Mouse (Mus musculus) neural tube, embryonic 12.5 days (tissue): ENCODE results near the gene Gtpbp2. TPM values are rescaled to one million over a fixed set of nuclear protein-coding genes. Genes with fewer than 3 reads are reported as not detected.
A peak's percentile ranks its signal among the peaks of the same experiment; 100 is the strongest.

ENCODE experiments used
- ATAC-seq: fragments of 200-750 bp; cut with Nextera tagmentation; 2 replicates; pipeline ENCODE4 v1.8.0; 2017; ENCODE audit warnings: low read depth, mild to moderate bottlenecking, moderate TSS enrichment, moderate library complexity; ENCODE audit not compliant: low FRiP score
- H3K27ac ChIP-seq: fragments of 300-500 bp; sonication (generic); 2 replicates; pipeline ENCODE4 v1.5.1; 2016
- H3K27me3 ChIP-seq: fragments of 300-500 bp; sonication (generic); replicated peaks from 2 replicates; pipeline ENCODE4 v1.6.1; 2016; ENCODE audit warnings: mild to moderate bottlenecking
- H3K36me3 ChIP-seq: fragments of 300-500 bp; sonication (generic); 2 replicates; pipeline ENCODE4 v1.6.1; 2016; ENCODE audit warnings: mild to moderate bottlenecking
- H3K4me1 ChIP-seq: fragments of 300-500 bp; sonication (generic); 2 replicates; pipeline ENCODE4 v1.6.1; 2016
- H3K4me2 ChIP-seq: fragments of 300-500 bp; sonication (generic); replicated peaks from 2 replicates; pipeline ENCODE4 v1.6.1; 2016; ENCODE audit warnings: mild to moderate bottlenecking
- H3K4me3 ChIP-seq: fragments of 300-500 bp; sonication (generic); 2 replicates; pipeline ENCODE4 v1.5.1; 2016
- H3K9ac ChIP-seq: fragments of 300-500 bp; sonication (generic); 2 replicates; pipeline ENCODE4 v1.6.1; 2016; ENCODE audit warnings: mild to moderate bottlenecking
- H3K9me3 ChIP-seq: fragments of 300-500 bp; sonication (generic); 2 replicates; pipeline ENCODE4 v1.6.1; 2016; ENCODE audit warnings: mild to moderate bottlenecking
- WGBS: fragments of 180-500 bp; shearing (Covaris S2); methylation state at CpG from one replicate; pipeline ENCODE4 v1.1.7; 2016; 5-methylcytosine and 5-hydroxymethylcytosine counted together
- polyA plus RNA-seq: library from polyadenylated mRNA; unstranded; fragments of >200 nt; fragmentation: Nextera tagmentation; extraction: Ambion mirVana; gene quantifications from 2 replicates; pipeline ENCODE4 v1.2.1, GENCODE M21; 2016

Gene Gtpbp2
- polyA plus RNA-seq, 1 experiment from 2014 or later: 47.6 TPM

DNA sequence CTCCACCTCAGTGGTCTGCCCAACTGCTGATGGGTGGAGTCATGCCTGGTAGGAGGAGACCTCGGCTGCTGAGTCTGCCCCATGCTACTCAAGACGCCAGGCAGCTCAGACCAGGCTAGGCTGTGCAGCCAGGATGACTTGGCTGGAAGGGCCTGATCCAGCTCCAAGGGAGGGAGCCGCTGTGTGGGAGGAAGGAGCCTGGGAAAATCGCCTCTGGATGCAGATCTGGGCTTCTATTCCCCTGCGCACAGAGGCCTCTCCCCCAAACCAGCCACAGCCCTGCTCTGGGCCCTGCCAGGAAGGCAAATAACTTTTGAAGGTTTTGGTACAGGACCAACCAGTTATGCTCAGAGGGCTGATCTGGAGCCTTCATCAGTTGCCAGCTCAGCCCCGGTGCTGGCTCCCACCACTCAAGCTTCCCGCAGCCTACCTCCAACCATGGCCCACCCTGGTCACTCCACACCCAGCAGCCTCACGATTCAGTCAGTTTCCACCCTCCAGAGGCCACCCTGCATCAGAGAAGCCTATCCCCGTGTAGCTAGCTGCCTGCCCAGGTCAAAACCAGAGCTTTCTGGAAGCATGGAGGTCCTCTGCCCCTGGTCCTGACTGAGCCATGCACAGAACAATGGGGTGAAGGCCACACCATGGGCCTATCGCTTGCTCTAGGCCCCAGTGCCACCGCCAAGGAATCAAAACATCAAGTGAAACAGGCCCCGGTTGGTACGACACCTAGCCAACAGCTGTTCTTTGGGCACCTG is 30.9 kb upstream of the Gtpbp2 start:
- no peaks in the 10 kb centered on the region for H3K9me3 ChIP-seq
- H3K4me1 ChIP-seq: no peaks in the 10 kb centered on the region
- no peak overlapping the region for H3K9ac ChIP-seq
- H3K4me3 ChIP-seq: no peak overlapping the region
- no peaks in the 10 kb centered on the region for H3K27me3 ChIP-seq
- H3K27ac ChIP-seq: no peak overlapping the region
- no peak overlapping the region for H3K4me2 ChIP-seq
- H3K36me3 ChIP-seq: peaks cover 55% of the 10 kb centered on the region
- no peak for ATAC-seq
- WGBS: 84% methylated on average over 13 of the region's 13 CpGs

DNA sequence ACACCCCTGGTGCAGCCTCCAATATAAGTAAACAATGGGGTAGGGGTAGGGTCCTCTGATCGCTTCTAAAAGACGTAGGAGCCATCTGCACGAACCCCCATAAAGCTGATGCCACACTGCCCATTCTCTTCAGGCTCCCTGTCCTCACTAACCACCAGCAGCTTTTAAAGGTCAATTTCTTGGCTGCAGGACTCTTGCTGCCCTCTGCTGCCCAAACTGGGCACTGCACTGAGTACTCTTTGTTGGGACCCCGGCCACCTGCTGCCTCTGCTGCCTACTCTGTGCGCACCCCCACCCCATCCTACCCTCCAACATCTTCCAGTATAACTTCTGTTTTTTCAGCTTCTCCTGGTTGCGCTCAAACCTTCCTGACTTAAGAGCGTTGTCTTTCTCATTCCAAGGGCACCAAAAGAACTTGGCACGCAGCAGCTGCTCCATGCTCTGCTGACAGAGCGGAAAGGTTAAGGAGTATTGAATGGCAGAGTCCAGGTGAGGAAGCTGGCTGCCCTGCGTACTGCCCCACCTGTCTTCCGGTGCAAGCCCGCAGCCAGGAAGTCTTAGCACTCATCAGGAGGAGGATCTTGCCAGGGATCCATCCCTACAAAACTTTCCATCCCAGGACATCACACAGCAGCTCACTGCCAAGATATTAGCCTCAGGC is 28.6 kb upstream of the Gtpbp2 start:
- H3K27me3 ChIP-seq: no peaks in the 10 kb centered on the region
- H3K9me3 ChIP-seq: no peaks in the 10 kb centered on the region
- ATAC-seq: peak; percentile 57; the same call in 1 of the 2 replicates
- 15% methylated on average over 12 of the region's 12 CpGs for WGBS
- H3K4me3 ChIP-seq: no peak overlapping the region
- H3K36me3 ChIP-seq: peaks cover 33% of the 10 kb centered on the region
- no peaks in the 10 kb centered on the region for H3K4me1 ChIP-seq
- no peak overlapping the region for H3K27ac ChIP-seq
- H3K9ac ChIP-seq: no peak overlapping the region
- no peak overlapping the region for H3K4me2 ChIP-seq

DNA sequence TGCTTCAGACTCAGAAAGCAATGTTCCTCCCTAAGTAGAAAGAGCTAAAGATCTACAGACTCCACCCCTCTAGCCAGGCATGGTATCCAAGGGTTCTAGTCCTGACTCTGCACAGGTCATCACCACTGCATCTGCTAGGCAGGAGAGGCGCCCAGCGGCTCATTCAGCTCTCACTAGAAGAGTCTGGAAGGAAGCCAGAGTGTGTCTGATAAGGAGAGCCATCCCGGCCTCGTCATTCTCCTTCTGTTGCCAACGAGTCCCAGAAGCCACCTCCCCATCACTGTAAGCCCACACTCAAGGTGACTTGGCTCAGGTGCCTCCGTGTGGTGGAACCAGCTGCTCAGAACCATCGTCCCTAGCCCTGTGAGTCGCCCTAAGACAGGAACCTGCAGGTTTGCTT is 28.0 kb upstream of the Gtpbp2 start:
- Histone ChIP-seq H3K9me3 (no peaks in the 10 kb centered on the region), H3K27ac (no peak overlapping the region), H3K4me3 (no peak overlapping the region), H3K9ac (no peak overlapping the region), H3K36me3 (peaks cover 26% of the 10 kb centered on the region), H3K27me3 (no peaks in the 10 kb centered on the region), H3K4me1 (no peaks in the 10 kb centered on the region), H3K4me2 (no peak overlapping the region)
- 0 out of 2 replicates have a peak, but pooled peaks have one; percentile 44 for ATAC-seq
- WGBS: 81% methylated on average over 8 of the region's 8 CpGs

DNA sequence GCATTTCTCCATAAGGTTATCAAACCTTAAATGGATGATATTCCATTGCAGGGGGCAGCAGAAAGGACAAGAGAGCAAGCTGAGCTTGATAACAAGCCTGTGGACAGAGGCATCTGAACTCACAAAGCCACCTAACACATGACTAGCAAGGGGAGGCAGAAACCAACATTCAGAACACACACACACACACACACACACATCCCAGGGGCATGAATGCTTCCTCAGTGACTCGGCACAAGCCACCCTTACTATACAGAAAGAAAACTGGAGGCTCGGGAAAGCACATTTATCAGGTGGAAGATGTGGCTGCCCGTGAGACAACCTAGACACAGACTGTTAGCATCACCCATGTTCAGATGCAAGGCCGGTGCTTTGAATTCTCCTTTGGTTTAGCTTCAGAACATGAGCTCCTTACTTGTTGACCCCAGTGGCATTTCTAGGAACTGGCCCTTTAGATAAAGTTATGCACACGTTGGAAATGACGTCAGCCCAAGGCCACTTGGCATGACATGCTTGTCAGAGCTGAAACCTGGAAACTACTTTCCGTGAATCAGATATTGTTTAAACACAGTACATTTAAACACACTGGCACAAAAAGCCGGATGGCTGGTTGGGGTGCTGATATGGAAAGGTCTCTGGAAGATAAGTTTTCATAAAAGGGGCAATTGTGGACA is 22.1 kb upstream of the Gtpbp2 start:
- Histone ChIP-seq H3K9me3 (no peaks in the 10 kb centered on the region), H3K27me3 (no peaks in the 10 kb centered on the region), H3K4me1 (peaks cover 6% of the 10 kb centered on the region; the same call in 1 of the 2 replicates), H3K36me3 (no peaks in the 10 kb centered on the region), H3K4me3 (no peak overlapping the region), H3K27ac (no peak overlapping the region), H3K9ac (no peak overlapping the region), H3K4me2 (no peak overlapping the region)
- ATAC-seq: no peak
- WGBS: 83% methylated on average over 8 of the region's 8 CpGs

DNA sequence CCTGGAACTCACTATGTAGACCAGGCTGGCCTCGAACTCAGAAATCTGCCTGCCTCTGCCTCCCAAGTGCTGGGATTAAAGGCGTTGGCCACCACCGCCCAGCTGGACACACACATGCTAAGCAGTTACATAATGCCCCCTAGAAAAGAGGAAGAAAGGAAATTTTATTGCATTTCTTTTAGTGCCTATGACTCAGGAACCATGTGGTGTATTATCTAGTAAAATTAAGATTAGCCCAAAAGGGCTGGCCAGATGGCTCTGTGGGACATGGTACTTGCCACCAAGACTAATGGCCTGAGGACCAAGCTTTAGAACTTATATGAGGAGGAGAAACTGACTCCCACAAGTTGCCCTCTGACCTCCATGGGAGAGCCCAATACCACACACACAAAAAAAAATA is 21.0 kb upstream of the Gtpbp2 start:
- H3K4me3 ChIP-seq: no peak overlapping the region
- no peak overlapping the region for H3K9ac ChIP-seq
- 92% methylated on average over 3 of the region's 3 CpGs for WGBS
- no peaks in the 10 kb centered on the region for H3K27me3 ChIP-seq
- H3K4me1 ChIP-seq: peaks cover 13% of the 10 kb centered on the region; the same call in 1 of the 2 replicates
- ATAC-seq: no peak
- no peak overlapping the region for H3K27ac ChIP-seq
- H3K4me2 ChIP-seq: no peak overlapping the region
- H3K9me3 ChIP-seq: no peaks in the 10 kb centered on the region
- no peaks in the 10 kb centered on the region for H3K36me3 ChIP-seq

DNA sequence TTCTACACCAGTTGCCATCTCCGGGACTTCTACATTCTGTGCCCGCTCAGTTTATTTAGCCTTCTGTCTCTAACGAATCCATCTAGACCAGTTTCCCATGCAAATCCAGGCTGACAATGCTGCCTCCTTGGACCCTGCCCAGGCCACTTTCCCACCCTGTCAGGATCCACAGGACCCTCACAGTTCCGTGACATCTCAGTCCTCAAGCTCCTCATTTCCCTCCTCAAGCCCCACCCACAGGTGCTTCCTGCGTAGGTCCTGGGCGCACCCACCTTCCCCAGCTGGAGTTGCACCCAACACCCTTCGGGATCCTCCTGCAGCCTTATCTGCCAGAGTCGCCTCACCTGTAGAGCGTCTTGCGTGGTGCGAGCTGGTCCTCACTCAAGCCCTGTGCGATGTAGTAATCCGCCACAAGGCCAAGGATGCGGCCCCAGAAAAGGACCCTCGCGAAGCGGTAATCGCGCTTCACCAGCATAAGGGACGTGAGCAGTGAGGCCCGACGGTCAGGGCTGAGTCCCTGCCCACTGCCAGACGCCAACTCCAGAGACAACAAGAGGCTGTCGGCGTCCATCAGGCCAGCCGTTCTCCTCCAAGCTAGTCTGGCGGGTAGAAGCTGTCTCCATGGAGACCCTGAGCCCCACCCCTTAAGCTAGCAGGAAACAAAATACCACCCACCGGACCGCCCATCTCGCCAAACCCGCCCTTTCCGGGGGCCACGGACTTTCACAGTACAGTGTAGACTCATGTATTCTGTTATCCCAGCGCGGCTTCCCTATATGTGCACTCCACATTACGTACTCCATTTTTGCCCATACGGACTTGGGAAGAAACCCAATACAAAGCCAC is 17.0 kb upstream of the Gtpbp2 start, which contains the start of gene Rsph9:
Gene Rsph9 (minus strand): TSS at position 639 of the 846 bp plus-strand sequence.
- peak within 1 kb of the TSS; percentile 74 for H3K4me2 ChIP-seq
- no peaks in the 10 kb centered on the region for H3K9me3 ChIP-seq
- peaks cover 31% of the 10 kb centered on the region for H3K36me3 ChIP-seq
- peaks cover 13% of the 10 kb centered on the region; the same call in 1 of the 2 replicates for H3K4me1 ChIP-seq
- H3K27ac ChIP-seq: no peak within 1 kb of the TSS
- ATAC-seq: peak; percentile 93
- peak within 1 kb of the TSS; percentile 43 for H3K4me3 ChIP-seq
- no peaks in the 10 kb centered on the region for H3K27me3 ChIP-seq
- peak within 1 kb of the TSS; percentile 47 for H3K9ac ChIP-seq
- 7% methylated on average over 37 of the region's 37 CpGs for WGBS

DNA sequence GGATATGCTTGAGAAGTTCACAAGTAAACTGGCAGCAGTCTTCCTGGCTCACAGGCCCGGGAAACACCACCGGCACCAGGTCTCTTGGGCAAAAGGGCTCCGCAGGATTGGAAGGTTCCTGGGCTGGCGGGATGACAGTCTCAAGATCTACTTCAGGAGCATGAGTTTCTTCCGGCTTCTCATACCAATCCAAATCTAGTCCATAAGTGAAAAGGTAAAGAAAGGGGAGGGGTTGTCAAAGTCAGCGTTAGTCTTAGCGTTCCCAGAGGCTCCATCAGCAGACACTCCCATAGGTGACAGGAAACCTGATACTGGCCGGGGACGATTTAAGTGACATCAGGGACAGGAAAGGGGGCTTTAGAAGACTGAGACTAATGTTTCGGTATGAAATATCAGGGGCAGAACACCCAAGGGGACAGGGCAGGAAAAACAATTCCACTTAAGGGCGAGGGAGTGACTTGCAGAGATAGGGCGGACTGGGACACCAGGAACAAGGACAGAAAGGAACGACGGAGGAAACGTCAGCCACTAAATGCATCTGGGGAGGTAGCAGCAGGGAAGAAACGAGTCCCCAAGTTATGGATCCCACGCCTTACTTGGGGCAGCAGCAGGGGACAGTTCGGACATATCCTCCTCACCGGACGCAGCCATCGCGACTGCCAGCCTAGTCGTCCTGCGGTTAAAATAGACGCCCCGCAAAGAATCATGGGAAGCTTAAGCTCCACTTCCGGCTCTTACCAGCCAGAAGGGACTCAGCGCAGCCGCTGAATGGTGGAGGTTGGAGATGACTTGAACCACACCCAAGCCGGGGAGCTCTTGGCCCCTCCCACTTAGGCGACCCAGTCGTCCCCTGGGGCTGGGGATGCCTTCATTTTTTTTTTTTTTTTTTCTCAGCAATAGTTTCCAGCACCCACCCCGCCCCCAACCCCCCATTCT is 7.7 kb upstream of the Gtpbp2 start, which contains the start of gene Mad2l1bp:
Gene Mad2l1bp (minus strand): TSS at position 707 of the 936 bp plus-strand sequence.
- Histone ChIP-seq H3K36me3 (peaks cover 19% of the 10 kb centered on the region), H3K4me2 (peak within 1 kb of the TSS; percentile 87), H3K27me3 (no peaks in the 10 kb centered on the region), H3K9me3 (no peaks in the 10 kb centered on the region), H3K4me1 (peaks cover 12% of the 10 kb centered on the region), H3K4me3 (peak within 1 kb of the TSS; percentile 53), H3K27ac (no peak within 1 kb of the TSS), H3K9ac (peak within 1 kb of the TSS; percentile 73)
- ATAC-seq: peak; percentile 92
- 8% methylated on average over 33 of the region's 33 CpGs for WGBS

DNA sequence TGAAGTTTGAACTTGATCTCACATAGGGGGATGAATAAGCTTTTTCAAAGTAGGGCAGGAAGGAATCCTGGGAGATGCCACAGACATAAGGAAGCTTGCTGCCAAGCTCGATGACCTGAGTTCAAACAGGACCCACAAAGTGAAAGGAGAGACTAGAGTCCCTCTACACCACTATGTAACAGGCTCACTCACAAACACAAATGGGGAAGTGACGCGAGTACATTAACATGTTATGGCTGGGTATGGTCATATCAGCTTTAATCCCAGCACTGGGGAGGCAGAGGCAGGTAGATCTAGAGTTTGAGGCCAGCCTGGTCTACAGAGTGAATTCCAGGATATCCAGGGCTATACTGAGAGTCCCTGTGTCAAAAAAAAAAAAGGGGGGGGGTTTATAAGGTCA is 6.5 kb upstream of the Gtpbp2 start:
- H3K27me3 ChIP-seq: no peaks in the 10 kb centered on the region
- peaks cover 12% of the 10 kb centered on the region for H3K4me1 ChIP-seq
- H3K9ac ChIP-seq: no peak overlapping the region
- no peak overlapping the region for H3K27ac ChIP-seq
- H3K36me3 ChIP-seq: peaks cover 8% of the 10 kb centered on the region; the same call in 1 of the 2 replicates
- ATAC-seq: no peak
- WGBS: 97% methylated on average over 3 of the region's 3 CpGs
- no peaks in the 10 kb centered on the region for H3K9me3 ChIP-seq
- H3K4me2 ChIP-seq: no peak overlapping the region
- H3K4me3 ChIP-seq: no peak overlapping the region

DNA sequence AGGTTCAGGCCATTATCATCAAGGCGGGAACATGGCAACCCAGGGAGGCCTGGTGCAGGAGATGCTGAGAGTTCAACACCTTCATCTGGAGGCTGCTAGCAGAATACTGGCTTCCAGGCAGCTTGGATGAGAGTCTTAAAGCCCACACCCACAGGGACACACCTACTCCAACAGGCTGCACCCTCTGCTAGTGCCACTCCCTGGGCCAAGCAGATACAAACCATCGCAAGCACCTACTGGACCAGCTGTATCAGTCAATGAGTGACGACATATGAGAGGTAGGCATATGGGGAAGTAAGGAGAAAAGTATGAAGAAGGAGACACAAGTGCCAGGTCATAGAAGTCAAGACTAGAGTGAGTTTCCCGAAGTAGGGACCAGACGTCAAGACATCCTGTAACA is 4.2 kb upstream of the Gtpbp2 start:
- no peaks in the 10 kb centered on the region for H3K9me3 ChIP-seq
- no peak overlapping the region for H3K4me3 ChIP-seq
- H3K4me2 ChIP-seq: no peak overlapping the region
- WGBS: 91% methylated on average over 5 of the region's 5 CpGs
- H3K27me3 ChIP-seq: no peaks in the 10 kb centered on the region
- no peak overlapping the region for H3K9ac ChIP-seq
- H3K4me1 ChIP-seq: peaks cover 22% of the 10 kb centered on the region
- no peak overlapping the region for H3K27ac ChIP-seq
- no peak for ATAC-seq
- peaks cover under 1% of the 10 kb centered on the region; the same call in 1 of the 2 replicates for H3K36me3 ChIP-seq

DNA sequence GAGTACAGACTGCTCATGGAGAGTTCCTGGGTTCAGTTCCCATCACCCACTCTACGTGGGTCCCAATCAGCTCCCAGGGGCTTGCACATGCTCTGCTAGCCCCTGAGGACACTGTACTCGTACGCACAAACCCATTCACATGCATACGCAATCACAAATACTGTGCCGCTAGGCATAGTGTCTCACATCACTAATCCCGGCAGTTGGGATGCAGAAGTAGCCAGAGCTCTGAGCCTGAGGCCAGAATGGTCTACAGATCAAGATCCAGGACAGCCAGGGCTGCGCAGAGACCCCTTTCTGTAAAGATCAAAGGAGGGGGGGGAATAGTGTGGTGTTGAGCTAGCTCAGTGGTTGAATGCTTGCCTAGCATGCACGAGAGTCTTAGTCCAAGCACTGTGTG is 3.7 kb upstream of the Gtpbp2 start:
- no peaks in the 10 kb centered on the region for H3K36me3 ChIP-seq
- no peak overlapping the region for H3K4me2 ChIP-seq
- H3K4me3 ChIP-seq: no peak overlapping the region
- H3K9me3 ChIP-seq: no peaks in the 10 kb centered on the region
- no peak overlapping the region for H3K9ac ChIP-seq
- H3K4me1 ChIP-seq: peaks cover 26% of the 10 kb centered on the region
- H3K27me3 ChIP-seq: no peaks in the 10 kb centered on the region
- ATAC-seq: no peak
- 86% methylated on average over 8 of the region's 8 CpGs for WGBS
- no peak overlapping the region for H3K27ac ChIP-seq

DNA sequence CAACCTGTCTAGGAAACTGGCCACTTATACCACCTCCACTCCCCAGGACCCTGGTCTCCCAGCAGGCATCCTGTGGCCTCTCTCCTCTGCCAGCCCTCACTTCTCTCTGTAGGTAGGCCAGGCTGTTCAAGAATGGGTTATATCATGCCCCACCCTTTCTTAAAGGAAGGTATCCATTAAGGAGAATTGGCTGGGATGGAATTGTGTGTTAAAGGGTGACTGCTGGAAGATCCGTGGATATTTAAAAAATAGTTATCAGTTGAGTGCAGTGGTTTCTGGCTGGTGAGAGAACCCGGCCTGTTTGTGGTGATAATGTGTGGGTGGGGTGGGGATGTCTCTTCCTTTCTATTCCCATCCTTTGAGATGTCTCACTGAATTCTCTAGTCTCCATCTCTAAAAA is 1.6 kb upstream of the Gtpbp2 start:
- no peak overlapping the region for H3K9ac ChIP-seq
- H3K4me3 ChIP-seq: no peak overlapping the region
- peaks cover 7% of the 10 kb centered on the region; the same call in 1 of the 2 replicates for H3K36me3 ChIP-seq
- peaks cover 26% of the 10 kb centered on the region for H3K4me1 ChIP-seq
- no peak overlapping the region for H3K27ac ChIP-seq
- H3K27me3 ChIP-seq: no peaks in the 10 kb centered on the region
- WGBS: 61% methylated on average over 2 of the region's 2 CpGs
- H3K4me2 ChIP-seq: no peak overlapping the region; the same call in 1 of the 2 replicates
- no peak for ATAC-seq
- no peaks in the 10 kb centered on the region for H3K9me3 ChIP-seq
